Mouse (Mus musculus): ENCODE results near the gene Tex35. TPM values are rescaled to one million over a fixed set of nuclear protein-coding genes. Genes with fewer than 3 reads are reported as not detected.
A peak's percentile ranks its signal among the peaks of the same experiment; 100 is the strongest.

Tex35 gene
- total RNA-seq (2014; fragmentation: Nextera tagmentation) (not detected in 2 replicates), total RNA-seq (2017) (not detected in 2 replicates)

DNA sequence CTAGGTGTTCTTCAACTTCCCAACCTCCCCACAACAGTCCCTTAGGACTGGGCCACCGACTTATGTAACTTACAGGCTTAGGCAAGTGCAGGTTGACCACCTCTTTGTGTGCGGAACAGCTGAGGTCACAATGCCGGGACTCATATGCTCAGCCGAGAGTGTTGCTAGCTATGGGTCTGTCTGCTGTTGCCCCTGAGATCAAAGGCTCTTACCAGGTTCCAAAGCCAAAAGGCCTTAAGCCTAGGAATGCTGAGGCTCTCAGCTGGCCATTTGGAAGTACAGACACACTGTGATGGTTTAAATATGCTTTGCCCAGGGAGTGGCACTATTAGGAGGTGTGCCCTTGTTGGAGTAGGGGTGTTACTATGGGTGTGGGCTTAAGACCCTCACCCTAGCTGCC, at the start of gene Tex35:
Tex35 (minus strand) TSS at position 101 of the 400 bp plus-strand sequence.
- ATAC-seq (replicated peaks; ENCODE audit: poor library complexity, severe bottlenecking) = no peak

- ATAC-seq (replicated peaks; ENCODE audit: poor library complexity, severe bottlenecking) = no peak
Measured at GRCm38 (mm10) chr1:157153781-157154180, 45.3 kb upstream of the Tex35 start.

DNA sequence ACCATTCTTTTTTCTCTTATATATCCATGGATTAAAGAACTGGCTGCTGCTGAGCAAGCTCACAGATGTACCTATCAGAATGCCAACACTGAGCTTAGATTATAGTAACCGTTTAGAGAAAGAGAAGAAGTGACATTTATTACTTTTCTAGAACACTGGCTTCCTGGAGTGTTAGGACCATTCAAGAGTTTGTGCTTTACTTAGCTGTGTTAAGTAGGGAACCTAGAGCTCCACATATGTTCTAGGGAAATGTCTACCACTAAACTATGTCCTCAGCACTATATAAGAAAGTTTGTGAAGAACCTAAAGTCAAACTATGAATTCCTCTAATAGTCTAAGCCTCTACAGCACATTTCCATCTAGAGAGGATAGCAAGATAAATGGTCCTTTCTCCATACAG, 41.6 kb upstream of the Tex35 start:
- ATAC-seq (replicated peaks; ENCODE audit: poor library complexity, severe bottlenecking) = no peak

GRCm38 (mm10) chr1:157144621-157145020, 36.1 kb upstream of the Tex35 start:
- no peak for ATAC-seq (replicated peaks; ENCODE audit: poor library complexity, severe bottlenecking)

DNA sequence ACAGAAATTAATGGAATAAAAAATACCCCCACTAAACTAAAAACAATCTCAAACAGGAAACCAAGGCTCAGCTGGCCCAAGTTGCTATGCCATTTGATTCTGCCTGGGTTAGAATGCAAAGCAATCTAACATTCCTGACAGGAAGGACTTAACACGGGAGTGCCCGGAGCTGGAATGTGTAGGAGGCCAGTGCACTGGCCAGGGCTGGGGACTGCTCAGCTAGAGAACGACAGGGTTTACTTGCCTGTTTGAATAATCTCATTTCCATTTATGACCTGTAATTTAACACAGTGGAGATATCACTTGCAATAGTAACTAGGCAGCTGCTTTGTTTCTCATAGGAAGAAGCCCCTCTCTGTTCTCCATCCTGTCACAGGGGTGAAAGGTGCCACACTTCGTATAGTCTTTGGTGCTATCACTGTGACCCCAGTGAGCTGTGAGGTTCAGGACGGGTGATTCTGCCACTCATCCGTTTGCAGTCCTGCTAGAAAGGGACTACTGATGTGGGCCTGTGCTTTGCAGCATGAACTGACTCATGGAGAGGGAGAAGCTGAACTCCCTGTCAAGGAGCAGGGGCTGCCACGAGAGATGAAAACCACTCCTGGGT, 34.9 kb upstream of the Tex35 start:
- ATAC-seq (replicated peaks; ENCODE audit: poor library complexity, severe bottlenecking) = no peak

GRCm38 (mm10) chr1:157141014-157141413, 32.5 kb upstream of the Tex35 start:
- ATAC-seq (replicated peaks; ENCODE audit: poor library complexity, severe bottlenecking) = no peak

- no peak for ATAC-seq (replicated peaks; ENCODE audit: poor library complexity, severe bottlenecking)
Measured at GRCm38 (mm10) chr1:157137854-157138241, 29.4 kb upstream of the Tex35 start.

DNA sequence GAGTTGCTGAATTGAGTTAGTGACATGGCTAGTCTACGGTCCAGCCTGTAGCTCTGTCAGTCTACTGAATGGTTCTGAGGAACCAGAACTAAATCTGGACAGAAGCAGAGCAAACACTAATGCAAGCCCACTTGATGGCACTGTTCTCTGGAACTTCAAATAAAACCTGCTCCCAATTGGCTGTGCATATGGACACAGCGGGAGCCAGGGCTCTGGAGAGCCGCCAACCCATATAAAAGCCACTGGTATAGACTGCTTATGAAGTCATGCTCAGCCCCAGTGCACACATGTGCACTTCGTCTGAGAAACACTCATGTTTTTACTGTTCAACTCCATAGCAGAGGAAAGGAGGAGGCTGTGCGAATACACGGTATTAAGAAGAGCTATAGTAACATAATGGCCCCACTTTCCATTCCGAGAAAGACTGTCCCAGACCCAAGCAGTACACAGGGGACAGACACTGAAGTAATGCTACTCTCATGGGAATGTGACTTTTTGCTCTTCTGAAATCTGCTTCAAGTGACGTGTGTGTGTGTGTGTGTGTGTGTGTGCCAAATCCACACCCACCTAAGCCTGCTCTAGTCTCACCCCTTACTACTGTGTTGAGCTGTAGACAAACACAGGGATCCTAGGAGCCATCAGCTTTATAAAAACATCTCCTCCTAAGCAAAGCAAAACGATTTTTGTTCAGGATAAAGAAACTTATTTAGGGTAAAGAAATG, 28.8 kb upstream of the Tex35 start:
- ATAC-seq (replicated peaks; ENCODE audit: poor library complexity, severe bottlenecking) = no peak

DNA sequence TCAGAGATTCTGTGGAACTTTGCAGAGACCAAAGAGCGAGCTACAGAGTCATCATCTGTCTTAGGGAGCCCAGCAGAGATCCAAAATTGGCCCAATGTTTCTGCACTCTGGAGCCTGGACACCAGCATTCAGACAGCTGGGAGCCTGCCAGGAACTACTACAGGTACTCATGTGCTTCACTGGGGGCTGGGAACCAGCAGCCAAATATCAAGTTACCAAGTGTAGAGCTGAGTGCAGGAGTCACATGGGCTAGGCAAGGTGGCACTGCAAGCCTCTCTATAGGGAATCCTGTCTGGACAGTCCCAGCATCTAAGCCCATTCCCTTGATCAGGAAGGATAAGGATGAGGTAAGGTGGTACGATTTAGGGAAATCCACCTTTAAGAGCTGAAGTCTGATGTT, 19.7 kb upstream of the Tex35 start:
- no peak for ATAC-seq (replicated peaks; ENCODE audit: poor library complexity, severe bottlenecking)

DNA sequence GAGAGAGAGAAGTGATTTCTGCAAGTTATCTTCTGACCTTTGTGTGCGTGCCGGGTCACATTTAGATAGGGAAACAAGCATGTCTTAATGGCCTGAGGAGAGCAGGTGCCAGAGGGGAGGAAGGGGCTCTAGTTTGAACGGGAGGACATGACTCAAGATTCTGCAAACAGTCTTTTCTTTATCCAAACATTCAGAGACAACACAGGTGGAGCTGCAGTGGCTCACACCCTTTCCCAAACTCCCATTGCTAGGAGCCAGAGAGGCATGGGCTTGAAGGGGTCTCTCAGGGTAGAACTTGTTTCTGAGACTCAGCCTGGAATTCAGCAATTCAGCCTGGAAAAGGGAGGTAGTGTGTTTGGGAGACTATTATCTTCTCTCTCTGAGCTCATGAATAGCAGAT, 15.4 kb upstream of the Tex35 start:
- ATAC-seq (replicated peaks; ENCODE audit: poor library complexity, severe bottlenecking) = no peak

GRCm38 (mm10) chr1:157119168-157119567, 10.7 kb upstream of the Tex35 start:
- no peak for ATAC-seq (replicated peaks; ENCODE audit: poor library complexity, severe bottlenecking)

DNA sequence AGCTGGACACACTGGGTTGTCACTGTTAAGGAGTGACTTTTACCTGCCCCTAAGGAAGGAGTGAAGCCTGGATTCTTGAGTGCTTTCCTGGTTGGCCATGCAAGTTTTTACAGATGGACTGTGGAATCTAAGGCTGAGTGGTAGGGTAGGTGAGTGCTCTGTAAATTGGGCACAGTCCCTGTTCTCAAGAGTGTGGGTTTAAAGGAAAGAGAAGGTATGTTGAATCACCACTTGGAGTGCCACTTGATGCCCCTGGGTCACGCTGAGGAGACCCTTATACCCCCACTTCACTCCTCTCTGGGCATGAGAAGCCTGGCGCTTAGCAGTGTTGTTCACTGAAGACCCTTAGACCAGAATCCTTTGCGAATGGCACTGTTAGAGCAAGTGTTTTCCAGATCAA, 9.0 kb upstream of the Tex35 start:
- ATAC-seq (replicated peaks; ENCODE audit: poor library complexity, severe bottlenecking) = no peak

- no peak for ATAC-seq (replicated peaks; ENCODE audit: poor library complexity, severe bottlenecking)
Measured at GRCm38 (mm10) chr1:157114492-157114891, 6.0 kb upstream of the Tex35 start.

GRCm38 (mm10) chr1:157110287-157110835, 1.9 kb upstream of the Tex35 start:
- no peak for ATAC-seq (replicated peaks; ENCODE audit: poor library complexity, severe bottlenecking)

- peak; percentile 100 for ATAC-seq (replicated peaks; ENCODE audit: poor library complexity, severe bottlenecking)
Measured at GRCm38 (mm10) chr1:157101122-157101865, 7.2 kb downstream of the Tex35 start.

DNA sequence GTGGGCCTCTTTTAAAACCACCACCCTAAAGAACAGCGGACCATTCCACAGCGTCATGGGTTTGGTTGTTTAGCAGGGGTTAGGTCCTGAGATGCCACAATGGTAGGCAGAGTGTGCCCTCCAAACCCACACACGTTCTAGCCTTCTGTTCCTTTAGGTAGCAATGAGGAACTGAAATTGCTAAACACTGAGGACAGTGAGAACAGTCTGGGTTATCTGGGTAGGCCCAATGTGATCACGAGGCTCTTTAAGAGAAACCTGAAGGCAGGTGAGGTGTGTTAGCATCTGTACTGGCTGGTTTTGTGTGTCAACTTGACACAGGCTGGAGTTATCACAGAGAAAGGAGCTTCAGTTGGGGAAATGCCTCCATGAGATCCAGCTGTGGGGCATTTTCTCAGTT, 12.9 kb downstream of the Tex35 start:
- ATAC-seq (replicated peaks; ENCODE audit: poor library complexity, severe bottlenecking) = 0 out of 2 replicates have a peak, but pooled peaks have one; percentile 35

DNA sequence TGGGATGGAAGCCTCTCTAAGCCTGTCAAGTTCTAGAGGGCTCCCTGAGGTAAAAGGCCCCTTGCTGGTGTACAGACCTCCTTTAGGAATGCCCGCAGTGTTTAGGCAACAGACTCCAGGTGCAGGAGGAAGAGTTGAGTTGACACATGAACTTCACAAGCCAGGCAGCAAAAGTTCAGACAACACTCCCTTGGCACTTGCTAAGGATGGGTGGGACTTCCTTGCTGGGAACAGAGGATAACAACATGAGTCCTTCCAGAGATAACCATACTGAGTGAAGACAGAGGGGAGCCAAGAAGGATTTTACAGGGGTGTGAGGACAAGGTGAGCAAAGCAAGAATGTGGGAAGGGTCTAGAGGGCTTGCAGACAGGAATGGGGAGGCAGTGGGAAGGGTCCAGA, 15.9 kb downstream of the Tex35 start:
- ATAC-seq (replicated peaks; ENCODE audit: poor library complexity, severe bottlenecking) = no peak

DNA sequence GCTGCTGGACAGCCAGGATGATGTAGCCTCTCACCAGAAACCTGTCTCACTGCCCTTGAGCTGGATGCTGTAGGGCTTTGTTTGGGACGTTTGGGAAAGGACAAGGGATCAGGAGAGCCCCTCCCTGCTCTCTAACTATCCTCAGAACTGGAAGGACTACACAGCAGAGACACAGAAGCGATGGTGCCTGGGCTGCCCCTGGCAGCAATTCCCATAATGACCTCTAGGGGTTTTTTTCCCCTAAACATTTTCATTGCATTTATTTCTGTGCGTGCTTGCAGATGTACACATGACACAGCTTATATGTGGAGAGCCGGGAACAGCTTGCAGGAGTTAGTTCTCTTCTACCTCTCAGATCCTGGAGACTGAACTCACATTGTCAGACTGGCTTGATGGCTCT, 16.3 kb downstream of the Tex35 start:
- peak; percentile 50 for ATAC-seq (replicated peaks; ENCODE audit: poor library complexity, severe bottlenecking)

- no peak for ATAC-seq (replicated peaks; ENCODE audit: poor library complexity, severe bottlenecking)
Measured at GRCm38 (mm10) chr1:157090835-157091234, 17.6 kb downstream of the Tex35 start.

- peak; percentile 72 for ATAC-seq (replicated peaks; ENCODE audit: poor library complexity, severe bottlenecking)
Measured at GRCm38 (mm10) chr1:157086097-157086994, 22.1 kb downstream of the Tex35 start.
